Mouse (Mus musculus): ENCODE data around the gene Wdr45. TPM values are rescaled to one million over a fixed set of nuclear protein-coding genes. Genes with fewer than 3 reads are reported as not detected.

Gene Wdr45
- polyA plus RNA-seq, 1 experiment from 2014 or later = 16.2 TPM

GRCm38 (mm10) chrX:7776329-7777082 lies 62.4 kb downstream of the Wdr45 start:
- no peaks in the 10 kb centered on the region for H3K4me1 ChIP-seq (ENCODE audit: control insufficient read depth, insufficient read depth, low read length)
- H3K27me3 ChIP-seq (ENCODE audit: control insufficient read depth, insufficient read depth, low read length) = no peaks in the 10 kb centered on the region
- no peak overlapping the region for H3K4me2 ChIP-seq
- no peaks in the 10 kb centered on the region for H3K9me3 ChIP-seq (replicated peaks; ENCODE audit: control insufficient read depth, low read length)
- no peak overlapping the region for H3K27ac ChIP-seq (ENCODE audit: low read depth, low read length)
- no peak overlapping the region for H3K4me3 ChIP-seq (ENCODE audit: low read depth, low read length)
- no peak for ATAC-seq (replicated peaks; ENCODE audit: insufficient number of reproducible peaks, low FRiP score, low TSS enrichment)
- WGBS (ENCODE audit: insufficient replicate concordance) = 45% methylated on average over 8 of the region's 8 CpGs
- no peaks in the 10 kb centered on the region for H3K36me3 ChIP-seq (ENCODE audit: control insufficient read depth, insufficient read depth, low read length)
- H3K9ac ChIP-seq (ENCODE audit: low read depth, low read length) = no peak overlapping the region

Other genes starting within 250 kb of the Wdr45 start
- gene Foxp3, start 140.7 kb upstream of the Wdr45 start, polyA plus RNA-seq (2014; fragmentation: Nextera tagmentation; extraction: Ambion mirVana) = 0.07 TPM in 1 of 2 replicates, not detected in the other
- 1.1 and 1.6 TPM in 2 replicates for gene Ppp1r3f, start 140.1 kb upstream of the Wdr45 start, polyA plus RNA-seq (2014; fragmentation: Nextera tagmentation; extraction: Ambion mirVana)
- gene Ccdc22, start 108.8 kb upstream of the Wdr45 start, polyA plus RNA-seq (2014; fragmentation: Nextera tagmentation; extraction: Ambion mirVana) = 17.4 and 18.7 TPM in 2 replicates
- gene Cacna1f, start 107.2 kb upstream of the Wdr45 start, polyA plus RNA-seq (2014; fragmentation: Nextera tagmentation; extraction: Ambion mirVana) = not detected in 2 replicates
- 0.74 and 1.6 TPM in 2 replicates for gene Syp, start 75.9 kb upstream of the Wdr45 start, polyA plus RNA-seq (2014; fragmentation: Nextera tagmentation; extraction: Ambion mirVana)
- gene Prickle3, start 57.1 kb upstream of the Wdr45 start, polyA plus RNA-seq (2014; fragmentation: Nextera tagmentation; extraction: Ambion mirVana) = 4.4 and 5.2 TPM in 2 replicates
- 171 and 181 TPM in 2 replicates for gene Plp2, start 42.9 kb upstream of the Wdr45 start, polyA plus RNA-seq (2014; fragmentation: Nextera tagmentation; extraction: Ambion mirVana)
- gene Magix, start 33.1 kb upstream of the Wdr45 start, polyA plus RNA-seq (2014; fragmentation: Nextera tagmentation; extraction: Ambion mirVana) = not detected in 2 replicates
- 31.2 and 35.7 TPM in 2 replicates for gene Gpkow, start 17.2 kb upstream of the Wdr45 start, polyA plus RNA-seq (2014; fragmentation: Nextera tagmentation; extraction: Ambion mirVana)
- gene Gm45208, start 7.9 kb downstream of the Wdr45 start, polyA plus RNA-seq (2014; fragmentation: Nextera tagmentation; extraction: Ambion mirVana) = 0.34 TPM in 1 of 2 replicates, not detected in the other
- 52.3 and 55.9 TPM in 2 replicates for gene Praf2, start 14.1 kb downstream of the Wdr45 start, polyA plus RNA-seq (2014; fragmentation: Nextera tagmentation; extraction: Ambion mirVana)
- 5.2 and 8.5 TPM in 2 replicates for gene Ccdc120, start 36.6 kb downstream of the Wdr45 start, polyA plus RNA-seq (2014; fragmentation: Nextera tagmentation; extraction: Ambion mirVana)
- 12.1 and 15.0 TPM in 2 replicates for gene Tfe3, start 48.2 kb downstream of the Wdr45 start, polyA plus RNA-seq (2014; fragmentation: Nextera tagmentation; extraction: Ambion mirVana)
- gene Gripap1, start 75.4 kb downstream of the Wdr45 start, polyA plus RNA-seq (2014; fragmentation: Nextera tagmentation; extraction: Ambion mirVana) = 26.5 and 26.8 TPM in 2 replicates
- gene Kcnd1, start 108.0 kb downstream of the Wdr45 start, polyA plus RNA-seq (2014; fragmentation: Nextera tagmentation; extraction: Ambion mirVana) = 1.6 TPM in 2 replicates
- gene Otud5, start 127.0 kb downstream of the Wdr45 start, polyA plus RNA-seq (2014; fragmentation: Nextera tagmentation; extraction: Ambion mirVana) = 22.9 and 23.7 TPM in 2 replicates
- gene Pim2, start 163.9 kb downstream of the Wdr45 start, polyA plus RNA-seq (2014; fragmentation: Nextera tagmentation; extraction: Ambion mirVana) = 5.2 and 5.7 TPM in 2 replicates
- gene Slc35a2, start 169.7 kb downstream of the Wdr45 start, polyA plus RNA-seq (2014; fragmentation: Nextera tagmentation; extraction: Ambion mirVana) = 16.9 and 19.1 TPM in 2 replicates
- gene Pqbp1, start 184.9 kb downstream of the Wdr45 start, polyA plus RNA-seq (2014; fragmentation: Nextera tagmentation; extraction: Ambion mirVana) = 81.0 and 88.2 TPM in 2 replicates
- gene Timm17b, start 185.0 kb downstream of the Wdr45 start, polyA plus RNA-seq (2014; fragmentation: Nextera tagmentation; extraction: Ambion mirVana) = 135 and 152 TPM in 2 replicates
- gene Gm10491, start 193.5 kb downstream of the Wdr45 start, polyA plus RNA-seq (2014; fragmentation: Nextera tagmentation; extraction: Ambion mirVana) = not detected in 2 replicates
- not detected in 2 replicates for gene Gm10490, start 195.2 kb downstream of the Wdr45 start, polyA plus RNA-seq (2014; fragmentation: Nextera tagmentation; extraction: Ambion mirVana)
- gene Pcsk1n, start 205.5 kb downstream of the Wdr45 start, polyA plus RNA-seq (2014; fragmentation: Nextera tagmentation; extraction: Ambion mirVana) = 0.10 and 0.23 TPM in 2 replicates
- not detected in 2 replicates for gene Eras, start 214.3 kb downstream of the Wdr45 start, polyA plus RNA-seq (2014; fragmentation: Nextera tagmentation; extraction: Ambion mirVana)
- gene Hdac6, start 233.6 kb downstream of the Wdr45 start, polyA plus RNA-seq (2014; fragmentation: Nextera tagmentation; extraction: Ambion mirVana) = 23.8 and 27.2 TPM in 2 replicates

All from heart, embryonic 11.5 days (tissue).